Mouse (Mus musculus): Measurements from ENCODE around the gene Ccdc191. TPM values are rescaled to one million over a fixed set of nuclear protein-coding genes. Genes with fewer than 3 reads are reported as not detected.

The Ccdc191 gene
- total and polyA plus RNA-seq, 3 experiments = 1.5 to 3.6 (median 2.7) TPM

GRCm38 (mm10) chr16:43894501-43894900, 4.9 kb downstream of the Ccdc191 start:
- H3K27ac ChIP-seq = no peak overlapping the region

DNA sequence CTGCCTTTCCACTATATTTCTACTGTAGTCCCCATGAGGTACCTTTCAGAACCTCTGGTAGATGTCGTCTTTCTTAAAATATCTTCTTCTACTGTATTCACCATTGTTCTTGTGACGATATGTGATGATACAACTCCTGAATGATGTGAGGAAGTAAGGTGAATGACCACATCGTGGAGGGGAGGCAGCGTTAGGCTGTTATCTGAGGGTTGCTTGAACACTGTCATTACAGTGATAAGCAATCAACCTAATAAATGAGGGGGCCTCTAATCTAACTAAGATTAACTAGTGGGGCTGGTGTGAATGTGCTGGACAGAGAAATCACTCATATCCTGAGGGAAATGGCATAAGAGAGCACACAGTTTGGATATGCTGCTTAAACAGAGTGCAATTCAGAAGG, 10.5 kb downstream of the Ccdc191 start:
- Histone ChIP-seq H3K27ac (no peak overlapping the region), H3K27me3 (ENCODE audit: control insufficient read depth, insufficient read depth, low read length) (no peaks in the 10 kb centered on the region), H3K4me1 (ENCODE audit: control insufficient read depth, insufficient read depth, low read length) (no peaks in the 10 kb centered on the region), H3K9ac (ENCODE audit: low read depth, low read length) (no peak overlapping the region), H3K79me2 (replicated peaks; ENCODE audit: control insufficient read depth, insufficient read depth, low read length) (no peaks in the 10 kb centered on the region), H3K36me3 (ENCODE audit: control insufficient read depth, insufficient read depth, low read length) (no peaks in the 10 kb centered on the region), H3K4me3 (no peak overlapping the region)
- 48% methylated on average over 4 of the region's 4 CpGs for WGBS
- intact Hi-C loops (cut with DNase I) = no loop called here
- no peak for DNase-seq
- TF ChIP-seq POLR2A (IDR thresholded peaks at IDR 0.05; ENCODE audit: insufficient read depth, low read depth, low read length) = no peak
- TF ChIP-seq CTCF (IDR thresholded peaks at IDR 0.05) = no peak
- TF ChIP-seq EP300 (IDR thresholded peaks at IDR 0.05; ENCODE audit: insufficient read depth, low read depth, low read length) = no peak

More at GRCm38 (mm10) chr16:43894501-43894900, 4.9 kb downstream of the Ccdc191 start:
- Histone ChIP-seq H3K27me3 (ENCODE audit: control insufficient read depth, insufficient read depth, low read length) (no peaks in the 10 kb centered on the region), H3K4me3 (no peak overlapping the region), H3K9ac (ENCODE audit: low read depth, low read length) (no peak overlapping the region), H3K4me1 (ENCODE audit: control insufficient read depth, insufficient read depth, low read length) (no peaks in the 10 kb centered on the region), H3K36me3 (ENCODE audit: control insufficient read depth, insufficient read depth, low read length) (no peaks in the 10 kb centered on the region), H3K79me2 (replicated peaks; ENCODE audit: control insufficient read depth, insufficient read depth, low read length) (no peaks in the 10 kb centered on the region)
- TF ChIP-seq POLR2A (IDR thresholded peaks at IDR 0.05; ENCODE audit: insufficient read depth, low read depth, low read length) (no peak), EP300 (IDR thresholded peaks at IDR 0.05; ENCODE audit: insufficient read depth, low read depth, low read length) (no peak), CTCF (IDR thresholded peaks at IDR 0.05) (no peak)
- no peak for DNase-seq
- 80% methylated on average over 8 of the region's 8 CpGs for WGBS
- intact Hi-C loops (cut with DNase I) = loop anchor here (5.0 kb wide), 1 partner anchor 243 kb away; the partner anchor contains the start of genes Atp6v1a and Naa50

- no peak for TF ChIP-seq POLR2A (IDR thresholded peaks at IDR 0.05; ENCODE audit: insufficient read depth, low read depth, low read length)
- no peak for TF ChIP-seq EP300 (IDR thresholded peaks at IDR 0.05; ENCODE audit: insufficient read depth, low read depth, low read length)
- no peak for TF ChIP-seq CTCF (IDR thresholded peaks at IDR 0.05)
- Histone ChIP-seq H3K27me3 (ENCODE audit: control insufficient read depth, insufficient read depth, low read length) (no peaks in the 10 kb centered on the region), H3K27ac (no peak overlapping the region), H3K4me3 (no peak overlapping the region), H3K4me1 (ENCODE audit: control insufficient read depth, insufficient read depth, low read length) (no peaks in the 10 kb centered on the region), H3K36me3 (ENCODE audit: control insufficient read depth, insufficient read depth, low read length) (no peaks in the 10 kb centered on the region), H3K9ac (ENCODE audit: low read depth, low read length) (no peak overlapping the region), H3K79me2 (replicated peaks; ENCODE audit: control insufficient read depth, insufficient read depth, low read length) (no peaks in the 10 kb centered on the region)
- intact Hi-C loops (cut with DNase I) = no loop called here
- no peak for DNase-seq
Measured at GRCm38 (mm10) chr16:43900571-43900970, 11.0 kb downstream of the Ccdc191 start.

DNA sequence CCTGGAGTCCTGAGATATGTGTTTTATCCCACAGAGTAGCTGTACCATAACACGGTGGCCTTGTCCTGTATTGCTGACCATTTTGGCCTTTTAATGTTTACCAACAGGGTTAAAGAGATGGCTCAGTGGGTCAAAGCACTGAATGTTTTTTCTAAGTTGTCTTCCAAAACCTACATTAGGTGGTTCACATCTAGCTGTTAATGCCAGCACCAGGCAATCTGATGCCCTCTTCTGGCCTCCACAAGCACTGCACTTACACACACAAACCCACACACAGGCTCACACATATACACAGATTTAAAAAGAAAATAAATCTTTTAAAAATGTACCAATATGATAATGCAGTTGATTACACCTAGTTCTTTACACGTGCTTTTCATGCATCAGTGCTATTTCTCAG, 19.3 kb downstream of the Ccdc191 start:
- H3K79me2 ChIP-seq (replicated peaks; ENCODE audit: control insufficient read depth, insufficient read depth, low read length) = no peaks in the 10 kb centered on the region
- no peaks in the 10 kb centered on the region for H3K4me1 ChIP-seq (ENCODE audit: control insufficient read depth, insufficient read depth, low read length)
- DNase-seq = no peak
- TF ChIP-seq EP300 (IDR thresholded peaks at IDR 0.05; ENCODE audit: insufficient read depth, low read depth, low read length) (no peak), CTCF (IDR thresholded peaks at IDR 0.05) (peak; percentile 43)
- no peaks in the 10 kb centered on the region for H3K36me3 ChIP-seq (ENCODE audit: control insufficient read depth, insufficient read depth, low read length)
- no peak overlapping the region for H3K27ac ChIP-seq
- H3K4me3 ChIP-seq = no peak overlapping the region
- intact Hi-C loops (cut with DNase I) = no loop called here
- no peak overlapping the region for H3K9ac ChIP-seq (ENCODE audit: low read depth, low read length)
- WGBS = 88% methylated on average over 2 of the region's 2 CpGs
- no peaks in the 10 kb centered on the region for H3K27me3 ChIP-seq (ENCODE audit: control insufficient read depth, insufficient read depth, low read length)

DNA sequence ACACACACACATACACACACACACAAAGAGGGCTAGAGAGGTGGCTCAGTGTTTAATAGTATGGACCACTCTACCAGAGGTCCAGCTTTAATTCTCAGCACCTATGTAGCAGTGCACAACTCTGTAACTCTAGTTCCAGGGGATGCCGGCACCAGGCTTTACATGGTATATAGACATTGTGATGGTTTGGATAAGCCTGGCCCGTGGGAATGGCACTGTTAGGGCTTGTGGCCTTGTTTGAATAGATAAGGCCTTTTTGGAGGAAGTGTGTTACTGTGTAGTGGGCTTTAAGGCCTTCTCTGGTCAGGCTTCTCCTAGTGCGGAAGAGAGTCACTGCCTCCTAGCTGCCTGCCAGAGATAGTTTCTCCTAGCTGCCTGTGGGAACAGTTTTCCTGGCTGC, 29.3 kb downstream of the Ccdc191 start:
- Histone ChIP-seq H3K27ac (no peak overlapping the region), H3K27me3 (ENCODE audit: control insufficient read depth, insufficient read depth, low read length) (no peaks in the 10 kb centered on the region), H3K79me2 (replicated peaks; ENCODE audit: control insufficient read depth, insufficient read depth, low read length) (no peaks in the 10 kb centered on the region), H3K4me3 (no peak overlapping the region), H3K36me3 (ENCODE audit: control insufficient read depth, insufficient read depth, low read length) (no peaks in the 10 kb centered on the region), H3K9ac (ENCODE audit: low read depth, low read length) (no peak overlapping the region), H3K4me1 (ENCODE audit: control insufficient read depth, insufficient read depth, low read length) (no peaks in the 10 kb centered on the region)
- no peak for TF ChIP-seq CTCF (IDR thresholded peaks at IDR 0.05)
- TF ChIP-seq POLR2A (IDR thresholded peaks at IDR 0.05; ENCODE audit: insufficient read depth, low read depth, low read length) = no peak
- no peak for TF ChIP-seq EP300 (IDR thresholded peaks at IDR 0.05; ENCODE audit: insufficient read depth, low read depth, low read length)
- intact Hi-C loops (cut with DNase I) = no loop called here
- WGBS = 78% methylated on average over 3 of the region's 3 CpGs
- no peak for DNase-seq

DNA sequence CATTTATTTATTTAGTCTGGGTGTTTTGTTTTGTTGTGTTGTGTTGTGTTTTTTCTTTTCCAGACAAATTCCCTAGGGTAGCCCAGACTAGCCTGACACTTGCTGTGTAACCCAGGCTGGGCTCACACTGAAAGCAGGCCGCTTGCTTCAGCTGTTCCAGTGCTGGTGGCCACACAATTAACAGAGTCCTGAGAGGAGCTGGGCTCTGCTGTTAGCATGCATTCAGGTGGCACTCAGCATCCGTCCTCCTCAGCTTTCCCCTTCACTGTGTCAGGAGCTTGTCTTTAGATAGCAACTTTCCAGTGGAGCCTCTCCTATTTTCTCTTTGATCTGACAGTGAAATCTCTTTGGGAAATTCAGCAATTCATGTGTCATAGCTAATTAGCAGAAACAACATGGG, 32.4 kb downstream of the Ccdc191 start:
- Histone ChIP-seq H3K4me1 (ENCODE audit: control insufficient read depth, insufficient read depth, low read length) (no peaks in the 10 kb centered on the region), H3K27me3 (ENCODE audit: control insufficient read depth, insufficient read depth, low read length) (no peaks in the 10 kb centered on the region), H3K27ac (no peak overlapping the region), H3K9ac (ENCODE audit: low read depth, low read length) (no peak overlapping the region), H3K36me3 (ENCODE audit: control insufficient read depth, insufficient read depth, low read length) (no peaks in the 10 kb centered on the region), H3K79me2 (replicated peaks; ENCODE audit: control insufficient read depth, insufficient read depth, low read length) (no peaks in the 10 kb centered on the region), H3K4me3 (no peak overlapping the region)
- 80% methylated on average over 2 of the region's 2 CpGs for WGBS
- DNase-seq = no peak
- TF ChIP-seq CTCF (IDR thresholded peaks at IDR 0.05) (no peak), POLR2A (IDR thresholded peaks at IDR 0.05; ENCODE audit: insufficient read depth, low read depth, low read length) (no peak), EP300 (IDR thresholded peaks at IDR 0.05; ENCODE audit: insufficient read depth, low read depth, low read length) (no peak)
- intact Hi-C loops (cut with DNase I) = no loop called here
